Mouse (Mus musculus): ENCODE results near the gene Plch2.

DNA sequence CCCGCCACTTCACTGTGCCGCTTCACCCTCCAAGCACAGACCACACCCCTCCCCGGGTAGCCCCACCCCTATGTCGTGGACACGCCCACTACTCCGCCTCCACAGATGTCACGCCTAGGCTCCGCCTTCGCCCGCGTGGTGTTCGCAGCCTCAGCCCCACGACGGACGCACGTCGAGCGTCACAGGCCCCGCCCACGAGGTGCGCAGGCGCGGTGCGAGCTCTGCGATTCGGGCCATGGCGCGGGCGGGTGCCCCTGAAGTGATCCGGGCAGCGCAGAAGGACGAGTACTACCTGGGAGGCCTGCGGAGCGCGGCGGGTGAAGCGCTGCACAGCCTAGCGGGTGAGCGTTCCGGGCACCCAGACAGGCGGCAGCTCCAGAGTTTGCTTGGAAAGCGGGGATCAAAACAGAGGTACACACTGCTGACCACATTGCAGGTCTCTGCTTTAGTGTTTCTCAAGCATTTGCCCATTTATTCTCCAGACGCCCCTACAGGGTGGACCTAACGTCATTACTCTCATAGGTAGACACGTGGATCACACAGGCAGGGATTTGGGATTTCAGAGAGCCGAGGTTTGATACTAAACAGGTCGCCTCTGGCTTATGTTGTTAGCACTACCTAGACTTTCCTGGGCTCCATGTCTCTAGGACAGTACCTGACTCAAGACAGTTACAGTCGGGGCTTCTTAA, 10.4 kb upstream of the Plch2 start, which contains the start of gene Pex10:
- no peak for TF ChIP-seq CTCF (IDR thresholded peaks at IDR 0.05; ENCODE audit: insufficient read depth, low read length)
- TF ChIP-seq POLR2A (IDR thresholded peaks at IDR 0.05; ENCODE audit: borderline replicate concordance, extremely low read depth, low read depth, low read length), result peak; percentile 78; the same call in 1 of the 2 replicates

Measured in lung, adult 2 months (tissue).